Mouse (Mus musculus) megakaryocyte-erythroid progenitor cell, adult 5 weeks (primary cell): Measurements from ENCODE around the gene Ascl2. TPM values are rescaled to one million over a fixed set of nuclear protein-coding genes. Genes with fewer than 3 reads are reported as not detected.

ENCODE experiments used
- polyA plus RNA-seq: library from polyadenylated mRNA; stranded (reverse); fragments of >175 nt; gene quantifications from 2 replicates; pipeline ENCODE4 v1.2.3, GENCODE M21; 2012

Ascl2 gene
- polyA plus RNA-seq = 4.8 and 5.2 TPM in 2 replicates

DNA sequence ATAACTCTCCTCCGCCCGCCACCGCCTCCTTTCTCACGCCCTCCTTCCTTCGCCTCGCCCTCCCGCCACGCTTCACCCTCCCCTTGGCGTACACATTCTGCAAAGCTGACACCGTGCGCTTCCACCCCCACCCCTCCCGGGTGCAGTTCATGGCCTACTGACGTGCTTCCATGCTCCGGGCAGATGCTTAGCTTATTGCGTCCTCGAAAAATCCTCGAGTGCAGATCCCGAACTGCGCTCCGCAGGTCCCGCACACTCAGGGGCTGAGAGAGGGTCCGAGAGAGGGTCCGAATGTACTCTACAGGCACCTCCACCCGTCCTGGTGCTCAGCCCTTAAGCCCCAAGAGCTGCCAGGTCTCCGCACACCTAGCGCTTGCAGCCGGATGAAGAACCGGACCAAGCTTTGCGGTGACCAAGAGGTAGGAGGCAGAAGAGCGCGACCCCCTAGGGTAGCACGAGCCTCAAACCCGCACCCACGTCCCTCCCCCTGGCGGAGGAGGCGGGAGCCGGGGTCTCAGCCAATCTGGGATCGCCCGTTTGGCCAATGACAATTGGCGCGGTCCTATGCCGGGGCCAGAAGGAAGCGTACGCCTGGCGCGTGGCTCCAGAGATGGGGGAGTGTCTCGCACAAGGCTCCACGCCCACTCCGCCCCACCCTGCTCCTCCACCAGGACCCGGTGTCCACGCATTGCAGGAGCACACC, at the start of gene Ascl2:
Gene Ascl2, minus strand, starts transcription at position 456 of the 703 bp plus-strand sequence.

GRCm38 (mm10) chr7:143004727-143005343, 35.8 kb upstream of the Ascl2 start, which contains the start of gene Tspan32:
TSS of gene Tspan32 (plus strand) at chr7:143005046.

DNA sequence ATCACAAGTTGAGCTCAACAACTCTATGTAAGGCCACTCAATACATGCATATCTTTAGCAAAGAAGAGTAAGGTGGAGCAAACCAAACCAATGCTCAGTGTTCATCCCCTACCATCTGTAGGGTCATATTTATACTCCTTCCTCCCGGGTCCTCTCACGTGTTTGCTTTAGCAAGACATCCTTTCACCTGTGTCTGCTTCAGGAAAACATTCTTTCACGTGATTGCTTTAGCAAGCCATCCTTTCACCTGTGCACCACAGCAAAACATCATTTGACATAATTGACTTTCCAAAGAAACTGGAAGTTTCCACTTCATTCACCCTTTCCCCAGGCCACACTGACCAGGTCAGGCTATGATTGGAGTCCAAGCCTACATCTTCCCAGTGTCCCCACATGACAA, 38.0 kb downstream of the Ascl2 start, which contains the start of gene Th:
Gene Th, minus strand, starts transcription at position 101 of the 400 bp plus-strand sequence.

Other genes with a start within 250 kb of the Ascl2 start
- gene Ins2, start 225.9 kb downstream of the Ascl2 start, polyA plus RNA-seq = not detected in 2 replicates
- not detected in 2 replicates for gene Th, start 38.1 kb downstream of the Ascl2 start, polyA plus RNA-seq
- 38.2 and 49.0 TPM in 2 replicates for gene Tspan32, start 35.8 kb upstream of the Ascl2 start, polyA plus RNA-seq
- gene Cd81, start 83.5 kb upstream of the Ascl2 start, polyA plus RNA-seq = 170 and 182 TPM in 2 replicates
- gene Tssc4, start 100.0 kb upstream of the Ascl2 start, polyA plus RNA-seq = 195 and 202 TPM in 2 replicates
- 0.02 TPM in 1 of 2 replicates, not detected in the other for gene Trpm5, start 125.4 kb upstream of the Ascl2 start, polyA plus RNA-seq
- gene Kcnq1, start 137.1 kb upstream of the Ascl2 start, polyA plus RNA-seq = not detected in 2 replicates